Mouse (Mus musculus): ENCODE data around the gene Gpr142. TPM values are rescaled to one million over a fixed set of nuclear protein-coding genes. Genes with fewer than 3 reads are reported as not detected.

The Gpr142 gene
- polyA plus RNA-seq, 1 experiment from 2014 or later, result 0.13 TPM

- Histone ChIP-seq H3K9me3 (ENCODE audit: control insufficient read depth, low read length) (no peaks in the 10 kb centered on the region), H3K4me2 (ENCODE audit: low read depth, severe bottlenecking) (no peak overlapping the region), H3K4me3 (ENCODE audit: low read depth, low read length) (no peak overlapping the region), H3K9ac (ENCODE audit: low read length) (no peak overlapping the region), H3K36me3 (ENCODE audit: control insufficient read depth, insufficient read depth, low read length) (no peaks in the 10 kb centered on the region), H3K27me3 (ENCODE audit: control insufficient read depth, insufficient read depth, low read length) (no peaks in the 10 kb centered on the region), H3K27ac (replicated peaks; ENCODE audit: low read depth, low read length) (no peak overlapping the region), H3K4me1 (ENCODE audit: control insufficient read depth, insufficient read depth, low read length) (peaks cover 10% of the 10 kb centered on the region)
- 73% methylated on average over 2 of the region's 2 CpGs for WGBS
- ATAC-seq (ENCODE audit: insufficient number of reproducible peaks, low FRiP score, low TSS enrichment, low read depth) (no peak), DNase-seq (ENCODE audit: low spot score) (no peak)
Observed at GRCm38 (mm10) chr11:114807025-114807424, 8.3 kb downstream of the Gpr142 start.

DNA sequence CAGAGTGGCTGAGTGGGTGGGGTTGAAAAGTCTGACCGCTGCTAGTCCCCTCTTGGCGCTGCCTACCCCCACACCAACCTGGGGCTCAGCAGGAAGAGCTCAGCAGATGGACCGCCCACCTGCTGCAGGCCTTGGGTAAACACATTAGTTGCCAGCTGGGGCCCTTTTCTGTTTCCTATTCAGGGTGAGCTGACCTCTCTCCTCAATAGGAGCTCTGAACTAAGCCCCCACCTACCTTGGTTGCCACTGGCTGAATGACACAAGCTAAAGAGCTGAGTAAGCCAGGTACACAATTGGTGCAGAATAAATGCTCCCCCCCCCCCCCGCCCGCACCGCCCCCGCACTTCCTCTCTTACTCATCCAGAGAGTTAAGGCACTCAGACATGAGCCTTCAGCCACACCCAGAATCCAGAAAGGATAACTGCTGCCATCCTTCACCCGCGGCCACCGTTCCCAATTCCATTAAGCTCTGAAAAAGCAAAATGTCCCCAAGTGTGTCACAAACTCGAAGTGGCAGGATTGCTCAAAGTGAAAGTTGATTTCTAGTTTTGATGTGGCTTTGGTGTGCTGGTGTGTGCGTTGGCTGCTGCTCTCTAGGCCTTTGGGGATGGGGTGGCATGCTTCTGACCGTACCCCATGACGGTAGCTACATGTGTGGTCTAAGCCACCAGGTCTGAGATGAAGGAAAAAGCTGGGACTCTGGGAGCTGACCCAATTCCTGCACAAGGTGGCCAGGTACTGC, 9.1 kb downstream of the Gpr142 start:
- no peak overlapping the region for H3K9ac ChIP-seq (ENCODE audit: low read length)
- ATAC-seq (ENCODE audit: insufficient number of reproducible peaks, low FRiP score, low TSS enrichment, low read depth), result no peak
- H3K4me2 ChIP-seq (ENCODE audit: low read depth, severe bottlenecking), result no peak overlapping the region
- no peaks in the 10 kb centered on the region for H3K27me3 ChIP-seq (ENCODE audit: control insufficient read depth, insufficient read depth, low read length)
- 34% methylated on average over 14 of the region's 14 CpGs for WGBS
- H3K4me3 ChIP-seq (ENCODE audit: low read depth, low read length), result no peak overlapping the region
- no peak for DNase-seq (ENCODE audit: low spot score)
- no peaks in the 10 kb centered on the region for H3K36me3 ChIP-seq (ENCODE audit: control insufficient read depth, insufficient read depth, low read length)
- no peaks in the 10 kb centered on the region for H3K9me3 ChIP-seq (ENCODE audit: control insufficient read depth, low read length)
- H3K27ac ChIP-seq (replicated peaks; ENCODE audit: low read depth, low read length), result no peak overlapping the region
- peaks cover 8% of the 10 kb centered on the region for H3K4me1 ChIP-seq (ENCODE audit: control insufficient read depth, insufficient read depth, low read length)

- H3K27ac ChIP-seq (replicated peaks; ENCODE audit: low read depth, low read length), result no peak overlapping the region
- DNase-seq (ENCODE audit: low spot score), result no peak
- H3K4me3 ChIP-seq (ENCODE audit: low read depth, low read length), result no peak overlapping the region
- no peak for ATAC-seq (ENCODE audit: insufficient number of reproducible peaks, low FRiP score, low TSS enrichment, low read depth)
- H3K4me2 ChIP-seq (ENCODE audit: low read depth, severe bottlenecking), result no peak overlapping the region
- no peak overlapping the region for H3K9ac ChIP-seq (ENCODE audit: low read length)
- no peaks in the 10 kb centered on the region for H3K36me3 ChIP-seq (ENCODE audit: control insufficient read depth, insufficient read depth, low read length)
- H3K9me3 ChIP-seq (ENCODE audit: control insufficient read depth, low read length), result no peaks in the 10 kb centered on the region
- H3K4me1 ChIP-seq (ENCODE audit: control insufficient read depth, insufficient read depth, low read length), result peaks cover 4% of the 10 kb centered on the region; the same call in 1 of the 2 replicates
- H3K27me3 ChIP-seq (ENCODE audit: control insufficient read depth, insufficient read depth, low read length), result no peaks in the 10 kb centered on the region
- WGBS, result 78% methylated on average over 1 of the region's 1 CpGs
Observed at GRCm38 (mm10) chr11:114809371-114809770, 10.6 kb downstream of the Gpr142 start.

DNA sequence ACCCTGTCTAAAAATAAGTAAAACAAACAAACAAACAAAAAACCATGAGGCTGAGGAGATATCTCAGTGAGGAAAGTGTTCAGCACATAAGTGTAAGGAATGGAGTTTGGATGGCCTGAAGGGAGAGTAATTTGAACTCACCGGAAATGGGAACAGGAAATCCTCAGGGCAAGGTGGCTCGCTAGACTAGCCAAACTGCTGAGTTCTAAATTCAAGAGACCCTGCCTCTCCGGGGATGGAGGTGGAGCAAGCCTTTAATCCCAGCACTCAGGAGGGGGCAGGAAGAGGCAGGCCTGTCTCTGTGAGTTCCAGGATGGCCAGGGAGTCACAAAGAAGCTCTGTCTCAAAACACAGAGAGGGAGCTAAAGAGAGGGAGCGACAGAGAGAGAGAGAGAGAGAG, 11.6 kb downstream of the Gpr142 start:
- Histone ChIP-seq H3K4me1 (ENCODE audit: control insufficient read depth, insufficient read depth, low read length) (peaks cover 10% of the 10 kb centered on the region; the same call in 1 of the 2 replicates), H3K27ac (replicated peaks; ENCODE audit: low read depth, low read length) (peak overlapping the region; percentile 45), H3K36me3 (ENCODE audit: control insufficient read depth, insufficient read depth, low read length) (no peaks in the 10 kb centered on the region), H3K9ac (ENCODE audit: low read length) (no peak overlapping the region), H3K27me3 (ENCODE audit: control insufficient read depth, insufficient read depth, low read length) (no peaks in the 10 kb centered on the region), H3K9me3 (ENCODE audit: control insufficient read depth, low read length) (no peaks in the 10 kb centered on the region), H3K4me3 (ENCODE audit: low read depth, low read length) (no peak overlapping the region), H3K4me2 (ENCODE audit: low read depth, severe bottlenecking) (no peak overlapping the region)
- DNase-seq (ENCODE audit: low spot score) (no peak), ATAC-seq (ENCODE audit: insufficient number of reproducible peaks, low FRiP score, low TSS enrichment, low read depth) (no peak)
- WGBS, result 18% methylated on average over 4 of the region's 4 CpGs

- DNase-seq (ENCODE audit: low spot score), result peak; percentile 98
- no peaks in the 10 kb centered on the region for H3K27me3 ChIP-seq (ENCODE audit: control insufficient read depth, insufficient read depth, low read length)
- no peak overlapping the region for H3K4me2 ChIP-seq (ENCODE audit: low read depth, severe bottlenecking)
- WGBS, result 15% methylated on average over 6 of the region's 6 CpGs
- no peak overlapping the region for H3K9ac ChIP-seq (ENCODE audit: low read length)
- H3K9me3 ChIP-seq (ENCODE audit: control insufficient read depth, low read length), result no peaks in the 10 kb centered on the region
- no peak overlapping the region for H3K27ac ChIP-seq (replicated peaks; ENCODE audit: low read depth, low read length)
- H3K4me1 ChIP-seq (ENCODE audit: control insufficient read depth, insufficient read depth, low read length), result peaks cover 11% of the 10 kb centered on the region; the same call in 1 of the 2 replicates
- H3K36me3 ChIP-seq (ENCODE audit: control insufficient read depth, insufficient read depth, low read length), result no peaks in the 10 kb centered on the region
- no peak overlapping the region for H3K4me3 ChIP-seq (ENCODE audit: low read depth, low read length)
- ATAC-seq (ENCODE audit: insufficient number of reproducible peaks, low FRiP score, low TSS enrichment, low read depth), result peak; percentile 27
Observed at GRCm38 (mm10) chr11:114812731-114813240, 14.1 kb downstream of the Gpr142 start.

- Histone ChIP-seq H3K36me3 (ENCODE audit: control insufficient read depth, insufficient read depth, low read length) (no peaks in the 10 kb centered on the region), H3K4me2 (ENCODE audit: low read depth, severe bottlenecking) (no peak overlapping the region), H3K9ac (ENCODE audit: low read length) (no peak overlapping the region), H3K4me1 (ENCODE audit: control insufficient read depth, insufficient read depth, low read length) (peaks cover 18% of the 10 kb centered on the region), H3K4me3 (ENCODE audit: low read depth, low read length) (no peak overlapping the region), H3K27me3 (ENCODE audit: control insufficient read depth, insufficient read depth, low read length) (no peaks in the 10 kb centered on the region), H3K27ac (replicated peaks; ENCODE audit: low read depth, low read length) (no peak overlapping the region), H3K9me3 (ENCODE audit: control insufficient read depth, low read length) (no peaks in the 10 kb centered on the region)
- DNase-seq (ENCODE audit: low spot score), result no peak
- ATAC-seq (ENCODE audit: insufficient number of reproducible peaks, low FRiP score, low TSS enrichment, low read depth), result no peak
- 74% methylated on average over 11 of the region's 11 CpGs for WGBS
Observed at GRCm38 (mm10) chr11:114814873-114815592, 16.3 kb downstream of the Gpr142 start.

GRCm38 (mm10) chr11:114816934-114817333, 18.2 kb downstream of the Gpr142 start:
- H3K9ac ChIP-seq (ENCODE audit: low read length), result no peak overlapping the region
- H3K4me3 ChIP-seq (ENCODE audit: low read depth, low read length), result no peak overlapping the region
- H3K36me3 ChIP-seq (ENCODE audit: control insufficient read depth, insufficient read depth, low read length), result no peaks in the 10 kb centered on the region
- H3K4me1 ChIP-seq (ENCODE audit: control insufficient read depth, insufficient read depth, low read length), result peaks cover 23% of the 10 kb centered on the region
- WGBS, result 90% methylated on average over 4 of the region's 4 CpGs
- DNase-seq (ENCODE audit: low spot score) (no peak), ATAC-seq (ENCODE audit: insufficient number of reproducible peaks, low FRiP score, low TSS enrichment, low read depth) (no peak)
- H3K27me3 ChIP-seq (ENCODE audit: control insufficient read depth, insufficient read depth, low read length), result no peaks in the 10 kb centered on the region
- H3K4me2 ChIP-seq (ENCODE audit: low read depth, severe bottlenecking), result no peak overlapping the region
- H3K27ac ChIP-seq (replicated peaks; ENCODE audit: low read depth, low read length), result no peak overlapping the region
- no peaks in the 10 kb centered on the region for H3K9me3 ChIP-seq (ENCODE audit: control insufficient read depth, low read length)

- H3K4me3 ChIP-seq (ENCODE audit: low read depth, low read length), result no peak overlapping the region
- 94% methylated on average over 7 of the region's 7 CpGs for WGBS
- H3K27me3 ChIP-seq (ENCODE audit: control insufficient read depth, insufficient read depth, low read length), result no peaks in the 10 kb centered on the region
- ATAC-seq (ENCODE audit: insufficient number of reproducible peaks, low FRiP score, low TSS enrichment, low read depth) (no peak), DNase-seq (ENCODE audit: low spot score) (no peak)
- H3K27ac ChIP-seq (replicated peaks; ENCODE audit: low read depth, low read length), result no peak overlapping the region
- H3K4me1 ChIP-seq (ENCODE audit: control insufficient read depth, insufficient read depth, low read length), result peaks cover 31% of the 10 kb centered on the region
- H3K9me3 ChIP-seq (ENCODE audit: control insufficient read depth, low read length), result no peaks in the 10 kb centered on the region
- H3K36me3 ChIP-seq (ENCODE audit: control insufficient read depth, insufficient read depth, low read length), result no peaks in the 10 kb centered on the region
- no peak overlapping the region for H3K4me2 ChIP-seq (ENCODE audit: low read depth, severe bottlenecking)
- H3K9ac ChIP-seq (ENCODE audit: low read length), result no peak overlapping the region
Observed at GRCm38 (mm10) chr11:114818185-114818584, 19.5 kb downstream of the Gpr142 start.
